Mouse (Mus musculus) myocyte (in vitro differentiated cells): Measurements from ENCODE around the gene Olfr78. TPM values are rescaled to one million over a fixed set of nuclear protein-coding genes. Genes with fewer than 3 reads are reported as not detected.

Source experiments
- H3K27me3 ChIP-seq: one replicate; pipeline ENCODE4 v1.6.1; 2011; ENCODE audit not compliant: control insufficient read depth, insufficient read depth, insufficient read length
- H3K36me3 ChIP-seq: one replicate; pipeline ENCODE4 v1.6.1; 2011; ENCODE audit not compliant: control insufficient read depth, insufficient read depth
- H3K4me2 ChIP-seq: one replicate; pipeline ENCODE4 v1.6.1; 2011; ENCODE audit warnings: low read depth, control low read depth
- H3K4me3 ChIP-seq: one replicate; pipeline ENCODE4 v1.5.1; 2011; ENCODE audit warnings: mild to moderate bottlenecking, control low read depth, moderate library complexity
- H3K79me2 ChIP-seq: one replicate; pipeline ENCODE4 v1.6.1; 2011; ENCODE audit not compliant: control insufficient read depth, insufficient read depth
- H3ac ChIP-seq: one replicate; pipeline ENCODE4 v1.6.1; 2011; ENCODE audit not compliant: control insufficient read depth, insufficient read length
- CEBPB ChIP-seq: IDR thresholded peaks from 2 replicates; pipeline ENCODE4 v1.6.1; 2011; ENCODE audit warnings: mild to moderate bottlenecking, moderate library complexity; ENCODE audit not compliant: poor library complexity, insufficient read depth, severe bottlenecking
- E2F4 ChIP-seq: IDR thresholded peaks from one replicate; pipeline ENCODE4 v1.6.1; 2011; ENCODE audit warnings: mild to moderate bottlenecking, control low read depth, moderate library complexity; ENCODE audit not compliant: insufficient read depth
- MAX ChIP-seq: IDR thresholded peaks from one replicate; pipeline ENCODE4 v1.6.1; 2011; ENCODE audit warnings: low read depth, mild to moderate bottlenecking, control low read depth
- MYOD1 ChIP-seq, 3 experiments: IDR thresholded peaks; one replicate each; pipeline ENCODE4 v1.6.1; 2011; ENCODE audit warnings: control low read depth in 2 of 3, low read depth in 2 of 3, mild to moderate bottlenecking in 2 of 3, moderate library complexity in 1 of 3; ENCODE audit not compliant: insufficient read length in 2 of 3, control insufficient read depth in 1 of 3
- MYOG ChIP-seq, 3 experiments: IDR thresholded peaks; one replicate each; pipeline ENCODE4 v1.6.1; 2011; ENCODE audit warnings: control low read depth in 2 of 3, low read depth in 2 of 3, mild to moderate bottlenecking in 2 of 3; ENCODE audit not compliant: insufficient read length in 2 of 3, control insufficient read depth in 1 of 3, insufficient read depth in 1 of 3
- POLR2A ChIP-seq: IDR thresholded peaks from one replicate; pipeline ENCODE4 v1.6.1; 2011; ENCODE audit warnings: low read depth, mild to moderate bottlenecking, control low read depth, moderate library complexity; ENCODE audit not compliant: insufficient read length
- POLR2AphosphoS2 ChIP-seq: IDR thresholded peaks from one replicate; pipeline ENCODE4 v1.6.1; 2011; ENCODE audit warnings: low read depth, control low read depth; ENCODE audit not compliant: insufficient read length
- REST ChIP-seq: IDR thresholded peaks from one replicate; pipeline ENCODE4 v1.6.1; 2011; ENCODE audit warnings: mild to moderate bottlenecking, control low read depth, moderate library complexity; ENCODE audit not compliant: insufficient read depth, insufficient read length
- SRF ChIP-seq: IDR thresholded peaks from one replicate; pipeline ENCODE4 v1.6.1; 2011; ENCODE audit warnings: low read depth; ENCODE audit not compliant: control insufficient read depth, insufficient read length
- TCF12 ChIP-seq: IDR thresholded peaks from one replicate; pipeline ENCODE4 v1.6.1; 2011; ENCODE audit warnings: mild to moderate bottlenecking, control low read depth; ENCODE audit not compliant: poor library complexity, insufficient read depth, severe bottlenecking
- TCF3 ChIP-seq: IDR thresholded peaks from one replicate; pipeline ENCODE4 v1.6.1; 2011; ENCODE audit warnings: low read depth, control low read depth; ENCODE audit not compliant: insufficient read length
- USF1 ChIP-seq: IDR thresholded peaks from one replicate; pipeline ENCODE4 v1.6.1; 2011; ENCODE audit warnings: low read depth, mild to moderate bottlenecking, control low read depth, moderate library complexity
- polyA plus RNA-seq: library from polyadenylated mRNA; unstranded; fragments of >200 nt; fragmentation: generic; extraction: Trizol; gene quantifications from one replicate; pipeline ENCODE4 v1.2.1, GENCODE M21; 2012; ENCODE audit warnings: missing spikeins

The Olfr78 gene
- not detected for polyA plus RNA-seq

DNA sequence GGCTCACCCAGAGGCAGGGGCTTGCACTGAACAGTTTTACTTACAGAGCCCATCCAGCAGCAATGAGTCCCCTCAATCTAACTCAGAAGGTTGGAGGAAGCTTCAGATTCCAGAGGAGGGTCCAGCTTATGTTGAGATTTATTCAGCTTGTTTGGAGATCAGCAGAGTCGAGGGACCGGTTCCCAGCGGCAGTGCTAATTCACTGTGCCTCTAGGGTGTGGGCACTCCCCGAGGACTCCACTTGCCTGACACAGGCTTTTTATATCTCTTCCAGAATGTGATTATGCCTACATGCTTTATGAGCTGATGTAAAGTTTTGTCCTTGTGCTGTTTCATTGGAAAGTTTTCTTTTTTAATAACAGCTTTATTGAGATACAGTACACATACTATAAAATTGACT lies at the start of gene Olfr78, which contains the start of gene Olfr560:
Olfr78 (minus strand) TSS at position 206 of the 400 bp plus-strand sequence.
Olfr560 (minus strand) TSS at position 101 of the 400 bp plus-strand sequence.
- TF ChIP-seq POLR2A, result no peak
- TF ChIP-seq MAX, result no peak
- TF ChIP-seq SRF, result no peak
- TF ChIP-seq MYOG (IDR thresholded peaks at IDR 0.05; ENCODE audit: control insufficient read depth in 1 of 3, insufficient read depth in 1 of 3, insufficient read length in 2 of 3, low read depth in 2 of 3), result no peak
- no peak for TF ChIP-seq USF1
- TF ChIP-seq TCF3, result no peak
- TF ChIP-seq MYOD1 (IDR thresholded peaks at IDR 0.05; ENCODE audit: control insufficient read depth in 1 of 3, insufficient read length in 2 of 3, low read depth in 2 of 3), result no peak
- no peak for TF ChIP-seq POLR2AphosphoS2
- no peak for TF ChIP-seq E2F4
- TF ChIP-seq CEBPB, result no peak
- TF ChIP-seq REST, result no peak
- TF ChIP-seq TCF12, result no peak
- no peaks in the 10 kb centered on the region for H3K36me3 ChIP-seq
- no peak within 1 kb of the TSS for H3K4me2 ChIP-seq
- no peaks in the 10 kb centered on the region for H3K79me2 ChIP-seq
- H3ac ChIP-seq, result no peak within 1 kb of the TSS
- no peak within 1 kb of the TSS for H3K4me3 ChIP-seq
- H3K27me3 ChIP-seq, result no peaks in the 10 kb centered on the region

- Histone ChIP-seq H3K27me3 (no peaks in the 10 kb centered on the region), H3K4me2 (no peak within 1 kb of the TSS), H3K79me2 (no peaks in the 10 kb centered on the region), H3K4me3 (no peak within 1 kb of the TSS), H3K36me3 (no peaks in the 10 kb centered on the region), H3ac (no peak within 1 kb of the TSS)
- TF ChIP-seq E2F4 (no peak), REST (no peak), POLR2A (no peak), USF1 (no peak), TCF3 (no peak), TCF12 (no peak), POLR2AphosphoS2 (no peak)
Measured at GRCm38 (mm10) chr7:102803180-102803579, 43.9 kb upstream of the Olfr78 start, which contains the start of gene Olfr564. TSS of gene Olfr564 (plus strand) at chr7:102803480.

- H3K27me3 ChIP-seq, result no peaks in the 10 kb centered on the region
- H3K36me3 ChIP-seq, result no peaks in the 10 kb centered on the region
- no peak for TF ChIP-seq MAX
- TF ChIP-seq E2F4, result no peak
- TF ChIP-seq POLR2AphosphoS2, result no peak
- TF ChIP-seq REST, result no peak
- TF ChIP-seq TCF12, result no peak
- no peak for TF ChIP-seq TCF3
- TF ChIP-seq SRF, result no peak
- TF ChIP-seq MYOD1 (IDR thresholded peaks at IDR 0.05; ENCODE audit: control insufficient read depth in 1 of 3, insufficient read length in 2 of 3, low read depth in 2 of 3), result no peak
- TF ChIP-seq MYOG (IDR thresholded peaks at IDR 0.05; ENCODE audit: control insufficient read depth in 1 of 3, insufficient read depth in 1 of 3, insufficient read length in 2 of 3, low read depth in 2 of 3), result no peak
- TF ChIP-seq CEBPB, result no peak
- TF ChIP-seq POLR2A, result no peak
- TF ChIP-seq USF1, result no peak
- no peak within 1 kb of the TSS for H3K4me2 ChIP-seq
- H3ac ChIP-seq, result no peak within 1 kb of the TSS
- H3K79me2 ChIP-seq, result no peaks in the 10 kb centered on the region
- no peak within 1 kb of the TSS for H3K4me3 ChIP-seq
Measured at GRCm38 (mm10) chr7:102770921-102771320, 11.7 kb upstream of the Olfr78 start, which contains the start of gene Olfr561. TSS of gene Olfr561 (plus strand) at chr7:102771221.

GRCm38 (mm10) chr7:102752086-102752485 lies 7.2 kb downstream of the Olfr78 start:
- Histone ChIP-seq H3ac (no peak overlapping the region), H3K4me3 (no peak overlapping the region), H3K4me2 (no peak overlapping the region), H3K79me2 (no peaks in the 10 kb centered on the region), H3K27me3 (no peaks in the 10 kb centered on the region), H3K36me3 (no peaks in the 10 kb centered on the region)
- TF ChIP-seq TCF3, result no peak
- no peak for TF ChIP-seq TCF12

DNA sequence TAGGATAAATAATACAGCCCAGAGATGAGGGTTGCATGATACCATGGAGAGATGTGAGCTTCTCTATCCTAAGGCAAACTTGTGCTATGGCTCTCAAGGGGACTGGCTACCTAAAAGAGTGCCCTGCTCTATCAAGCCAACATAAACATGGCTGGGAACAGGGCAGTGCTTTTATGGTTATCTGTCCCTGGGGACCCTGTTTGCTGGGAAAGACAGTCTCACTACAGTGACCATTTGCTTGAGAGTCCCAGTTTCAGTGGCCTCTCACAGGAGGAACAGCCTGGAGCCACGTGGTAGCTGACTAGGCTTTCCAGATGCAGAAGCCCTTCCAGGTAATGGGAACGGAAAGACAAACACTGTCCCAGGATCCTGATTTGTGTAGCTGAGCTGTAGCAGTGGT lies 21.6 kb downstream of the Olfr78 start:
- no peak for TF ChIP-seq TCF3
- no peak for TF ChIP-seq MYOG (IDR thresholded peaks at IDR 0.05; ENCODE audit: control insufficient read depth in 1 of 3, insufficient read depth in 1 of 3, insufficient read length in 2 of 3, low read depth in 2 of 3)
- no peak for TF ChIP-seq E2F4
- TF ChIP-seq USF1, result no peak
- no peak overlapping the region for H3ac ChIP-seq

DNA sequence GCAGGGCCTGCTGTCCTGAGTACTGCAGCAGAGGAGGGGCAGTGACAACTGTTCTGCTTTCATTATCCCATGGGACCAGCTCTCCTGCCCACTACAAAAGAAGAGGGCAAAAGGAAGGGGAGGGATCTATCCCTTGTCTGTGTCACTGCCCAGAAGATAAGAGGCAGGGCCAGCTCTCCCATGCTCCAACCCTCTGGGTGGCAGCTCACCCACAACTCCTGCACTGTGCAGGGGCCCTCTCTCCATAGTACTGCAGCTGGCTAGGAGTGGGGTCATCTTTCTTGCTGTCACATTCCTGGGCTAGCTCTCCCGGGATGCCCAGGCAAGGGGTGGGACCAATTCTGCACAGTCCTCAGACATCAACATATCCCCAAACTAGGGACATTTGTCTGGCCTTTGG lies 25.5 kb downstream of the Olfr78 start:
- no peak overlapping the region for H3ac ChIP-seq
- H3K79me2 ChIP-seq, result no peaks in the 10 kb centered on the region
- no peak overlapping the region for H3K4me2 ChIP-seq
- no peak for TF ChIP-seq TCF12
- TF ChIP-seq POLR2AphosphoS2, result no peak
- no peak for TF ChIP-seq TCF3
- no peak for TF ChIP-seq MAX
- TF ChIP-seq E2F4, result no peak
- no peak for TF ChIP-seq USF1
- TF ChIP-seq CEBPB, result no peak
- no peak for TF ChIP-seq MYOG (IDR thresholded peaks at IDR 0.05; ENCODE audit: control insufficient read depth in 1 of 3, insufficient read depth in 1 of 3, insufficient read length in 2 of 3, low read depth in 2 of 3)
- no peak for TF ChIP-seq REST
- no peak for TF ChIP-seq SRF
- TF ChIP-seq MYOD1 (IDR thresholded peaks at IDR 0.05; ENCODE audit: control insufficient read depth in 1 of 3, insufficient read length in 2 of 3, low read depth in 2 of 3), result no peak
- TF ChIP-seq POLR2A, result no peak
- H3K27me3 ChIP-seq, result no peaks in the 10 kb centered on the region
- no peak overlapping the region for H3K4me3 ChIP-seq
- H3K36me3 ChIP-seq, result no peaks in the 10 kb centered on the region

More for the DNA sequence above, 21.6 kb downstream of the Olfr78 start:
- Histone ChIP-seq H3K79me2 (no peaks in the 10 kb centered on the region), H3K4me3 (no peak overlapping the region), H3K36me3 (no peaks in the 10 kb centered on the region), H3K4me2 (no peak overlapping the region), H3K27me3 (no peaks in the 10 kb centered on the region)
